Mouse (Mus musculus): Measurements from ENCODE around the gene Tnnc1.

Tnnc1 gene
- long read RNA-seq, experiment 1 = 0 reads
- long read RNA-seq, experiment 2 = 0 reads

GRCm38 (mm10) chr14:31208084-31208483 is at the start of gene Tnnc1:
Tnnc1 (plus strand) TSS chr14:31208312.
- intact Hi-C loops (cut with DNase I) = no loop called here

GRCm38 (mm10) chr14:31160196-31161150 is 47.6 kb upstream of the Tnnc1 start:
- intact Hi-C loops (cut with DNase I) = no loop called here

- intact Hi-C loops (cut with DNase I) = no loop called here
Measured at GRCm38 (mm10) chr14:31161191-31161590, 46.9 kb upstream of the Tnnc1 start.

GRCm38 (mm10) chr14:31161638-31162037 is 46.5 kb upstream of the Tnnc1 start:
- intact Hi-C loops (cut with DNase I) = no loop called here

- intact Hi-C loops (cut with DNase I) = no loop called here
Measured at GRCm38 (mm10) chr14:31164067-31164466, 44.0 kb upstream of the Tnnc1 start.

GRCm38 (mm10) chr14:31165010-31165409 is 43.1 kb upstream of the Tnnc1 start:
- intact Hi-C loops (cut with DNase I) = no loop called here

GRCm38 (mm10) chr14:31165458-31165857 is 42.7 kb upstream of the Tnnc1 start:
- intact Hi-C loops (cut with DNase I) = no loop called here

GRCm38 (mm10) chr14:31165991-31166630 is 42.0 kb upstream of the Tnnc1 start:
- intact Hi-C loops (cut with DNase I) = no loop called here

GRCm38 (mm10) chr14:31166827-31167226 is 41.3 kb upstream of the Tnnc1 start:
- intact Hi-C loops (cut with DNase I) = no loop called here

- intact Hi-C loops (cut with DNase I) = no loop called here
Measured at GRCm38 (mm10) chr14:31168425-31168824, 39.7 kb upstream of the Tnnc1 start, which contains the start of gene Stab1. Stab1 (minus strand) TSS chr14:31168641.

- intact Hi-C loops (cut with DNase I) = no loop called here
Measured at GRCm38 (mm10) chr14:31169508-31169907, 38.6 kb upstream of the Tnnc1 start.

GRCm38 (mm10) chr14:31170963-31171362 is 37.1 kb upstream of the Tnnc1 start:
- intact Hi-C loops (cut with DNase I) = no loop called here

GRCm38 (mm10) chr14:31171386-31171785 is 36.7 kb upstream of the Tnnc1 start:
- intact Hi-C loops (cut with DNase I) = no loop called here

- intact Hi-C loops (cut with DNase I) = no loop called here
Measured at GRCm38 (mm10) chr14:31171821-31172220, 36.3 kb upstream of the Tnnc1 start.

- intact Hi-C loops (cut with DNase I) = no loop called here
Measured at GRCm38 (mm10) chr14:31172781-31173455, 35.2 kb upstream of the Tnnc1 start.

GRCm38 (mm10) chr14:31173537-31173936 is 34.6 kb upstream of the Tnnc1 start:
- intact Hi-C loops (cut with DNase I) = no loop called here

GRCm38 (mm10) chr14:31177287-31177686 is 30.8 kb upstream of the Tnnc1 start:
- intact Hi-C loops (cut with DNase I) = no loop called here

- intact Hi-C loops (cut with DNase I) = no loop called here
Measured at GRCm38 (mm10) chr14:31177715-31178114, 30.4 kb upstream of the Tnnc1 start.

GRCm38 (mm10) chr14:31179677-31180365 is 28.3 kb upstream of the Tnnc1 start:
- intact Hi-C loops (cut with DNase I) = loop anchor here (5.0 kb wide), 1 partner anchor 48 kb away; the partner anchor contains the start of gene Nt5dc2

GRCm38 (mm10) chr14:31181512-31181911 is 26.6 kb upstream of the Tnnc1 start:
- intact Hi-C loops (cut with DNase I) = loop anchor here (5.0 kb wide), 1 partner anchor 49 kb away; the partner anchor contains the start of gene Nt5dc2

- intact Hi-C loops (cut with DNase I) = loop anchor here (5.0 kb wide), 1 partner anchor 51 kb away; the partner anchor contains the start of gene Nt5dc2
Measured at GRCm38 (mm10) chr14:31182786-31183290, 25.3 kb upstream of the Tnnc1 start.

Data from adrenal gland (tissue).